Mouse (Mus musculus) urinary bladder, postnatal 25 days (tissue): ENCODE measurements at regions not wholly inside any gene's neighbourhood (a gene's known extent, or its start where the extent isn't known, plus 50 kb on each side); places are given as distances from the start of the nearest gene placed in this dataset.
A peak's percentile ranks its signal among the peaks of the same experiment; 100 is the strongest.

Experiments
- DNase-seq: peaks from one replicate; pipeline ENCODE4 v3.0.0; 2022; ENCODE audit warnings: low spot score

GRCm38 (mm10) chr2:94248948-94249347, 91.2 kb upstream of the Hsd17b12 start:
- DNase-seq: no peak

GRCm38 (mm10) chr2:94246851-94247471, 89.2 kb upstream of the Hsd17b12 start:
- no peak for DNase-seq

- DNase-seq: no peak
Measured at GRCm38 (mm10) chr2:94246180-94246611, 88.4 kb upstream of the Hsd17b12 start.

- DNase-seq: peak; percentile 70
Measured at GRCm38 (mm10) chr2:94245305-94245959, 87.7 kb upstream of the Hsd17b12 start.

GRCm38 (mm10) chr2:94244140-94244539, 86.4 kb upstream of the Hsd17b12 start:
- DNase-seq: no peak

- no peak for DNase-seq
Measured at GRCm38 (mm10) chr2:94243053-94243916, 85.5 kb upstream of the Hsd17b12 start.

- no peak for DNase-seq
Measured at GRCm38 (mm10) chr2:94242406-94243052, 84.8 kb upstream of the Hsd17b12 start.

- DNase-seq: no peak
Measured at GRCm38 (mm10) chr2:94242051-94242397, 84.3 kb upstream of the Hsd17b12 start.

GRCm38 (mm10) chr2:94241301-94242050, 83.7 kb upstream of the Hsd17b12 start:
- DNase-seq: no peak

- DNase-seq: no peak
Measured at GRCm38 (mm10) chr2:94240411-94240810, 82.6 kb upstream of the Hsd17b12 start.

GRCm38 (mm10) chr2:94239573-94239972, 81.8 kb upstream of the Hsd17b12 start:
- DNase-seq: no peak

GRCm38 (mm10) chr2:94236479-94236878, 78.7 kb upstream of the Hsd17b12 start:
- DNase-seq: no peak

- DNase-seq: no peak
Measured at GRCm38 (mm10) chr2:94233597-94233996, 75.8 kb upstream of the Hsd17b12 start.

GRCm38 (mm10) chr2:94219421-94219820, 61.7 kb upstream of the Hsd17b12 start:
- no peak for DNase-seq

GRCm38 (mm10) chr2:94217481-94217880, 59.7 kb upstream of the Hsd17b12 start:
- DNase-seq: no peak

- DNase-seq: no peak
Measured at GRCm38 (mm10) chr2:94215455-94215854, 57.7 kb upstream of the Hsd17b12 start.
